Mouse (Mus musculus): ENCODE measurements around the gene Sept10.

GRCm38 (mm10) chr10:59265067-59265466 is 43.4 kb upstream of the Sept10 start:
- TF ChIP-seq EP300 (IDR thresholded peaks at IDR 0.05; ENCODE audit: low read depth) (no peak), CTCF (IDR thresholded peaks at IDR 0.05; ENCODE audit: low read depth) (no peak)

Measured in liver, postnatal 0 days (tissue).